Mouse (Mus musculus): Measurements from ENCODE around the gene Vmn1r132.
"Not testable (repeated sequence)": the region's sequence is repeated elsewhere in the genome, so short reads cannot be mapped to it uniquely, and the experiment has no call there.

Vmn1r132 gene

DNA sequence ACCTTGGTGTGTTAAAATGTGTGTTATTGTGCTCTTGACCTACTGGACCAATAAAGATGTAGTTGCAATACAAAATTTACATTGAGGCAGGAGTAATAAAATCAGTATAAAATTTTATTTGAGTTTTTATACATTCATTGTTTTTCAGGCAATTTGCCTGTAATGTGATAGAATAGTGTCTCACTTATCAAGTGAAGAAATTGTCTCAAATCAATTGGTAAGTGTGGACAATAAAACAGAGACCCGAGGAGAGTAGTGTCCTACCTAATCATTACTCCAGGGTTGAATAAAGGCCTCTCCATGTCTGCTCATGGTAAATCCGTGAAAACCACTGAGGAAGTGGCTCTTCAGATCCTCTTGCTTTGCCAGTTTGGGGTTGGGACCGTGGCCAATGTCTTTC lies at the start of gene Vmn1r132:
Vmn1r132 (plus strand) TSS at position 301 of the 400 bp plus-strand sequence.
- DNase-seq (ENCODE audit: low spot score), result not testable (repeated sequence)

All from urinary bladder, postnatal 10 days (tissue).